Mouse (Mus musculus) ovary, adult 10 weeks (tissue): ENCODE data around the gene Tmem223. TPM values are rescaled to one million over a fixed set of nuclear protein-coding genes. Genes with fewer than 3 reads are reported as not detected.

ENCODE experiments used
- polyA plus RNA-seq: library from polyadenylated mRNA; stranded (reverse); fragments of 350-450 nt; fragmentation: Illumina TruSeq; extraction: RNeasy Lipid Tissue Mini Kit (QIAGEN cat#74804); gene quantifications from one replicate; pipeline ENCODE4 v1.2.3, GENCODE M21; 2014

Gene Tmem223
- polyA plus RNA-seq: 26.6 TPM

GRCm38 (mm10) chr19:8770567-8771270 lies at the start of gene Tmem223:
Gene Tmem223, plus strand, starts transcription at chr19:8770996.

GRCm38 (mm10) chr19:8722907-8723573 lies 47.8 kb upstream of the Tmem223 start, which contains the start of gene Slc3a2:
Gene Slc3a2, minus strand, starts transcription at chr19:8723369.

GRCm38 (mm10) chr19:8735389-8736159 lies 35.2 kb upstream of the Tmem223 start, which contains the start of gene Wdr74:
Gene Wdr74, plus strand, starts transcription at chr19:8735827.

GRCm38 (mm10) chr19:8740603-8741002 lies 30.2 kb upstream of the Tmem223 start, which contains the start of gene 1700092M07Rik:
Gene 1700092M07Rik, plus strand, starts transcription at chr19:8740718.

GRCm38 (mm10) chr19:8741243-8741869 lies 29.4 kb upstream of the Tmem223 start, which contains the start of gene Stx5a:
Gene Stx5a, plus strand, starts transcription at chr19:8741413.

GRCm38 (mm10) chr19:8756635-8757387 lies 14.0 kb upstream of the Tmem223 start, which contains the start of gene Nxf1:
Gene Nxf1, plus strand, starts transcription at chr19:8757073.

GRCm38 (mm10) chr19:8774086-8774835 lies 3.5 kb downstream of the Tmem223 start, which contains the start of gene Tmem179b:
Gene Tmem179b, minus strand, starts transcription at chr19:8774467.

GRCm38 (mm10) chr19:8786008-8786781 lies 15.4 kb downstream of the Tmem223 start, which contains the start of gene Taf6l:
Gene Taf6l, minus strand, starts transcription at chr19:8786417.

GRCm38 (mm10) chr19:8798264-8798946 lies 27.6 kb downstream of the Tmem223 start, which contains the start of gene Polr2g:
Gene Polr2g, minus strand, starts transcription at chr19:8798577.

GRCm38 (mm10) chr19:8802130-8802821 lies 31.5 kb downstream of the Tmem223 start, which contains the start of gene Zbtb3:
Gene Zbtb3, plus strand, starts transcription at chr19:8802555.

GRCm38 (mm10) chr19:8818801-8819595 lies 48.2 kb downstream of the Tmem223 start, which contains the start of gene Ttc9c:
Gene Ttc9c, minus strand, starts transcription at chr19:8819333.

GRCm38 (mm10) chr19:8819596-8820423 lies 49.0 kb downstream of the Tmem223 start, which contains the start of gene Hnrnpul2:
Gene Hnrnpul2, plus strand, starts transcription at chr19:8820010.

